Mouse (Mus musculus) bone marrow, adult 2 months (tissue): ENCODE data around the gene Zfp867. TPM values are rescaled to one million over a fixed set of nuclear protein-coding genes. Genes with fewer than 3 reads are reported as not detected.

Experiments used
- H3K27ac ChIP-seq: fragments of 200-500 bp; 2 replicates; pipeline ENCODE4 v1.5.1; 2012; ENCODE audit warnings: low read depth, mild to moderate bottlenecking, control low read depth, inconsistent platforms, low read length; ENCODE audit not compliant: control insufficient read depth, poor library complexity, insufficient read depth
- H3K4me1 ChIP-seq: fragments of 200-500 bp; 2 replicates; pipeline ENCODE4 v1.6.1; 2011; ENCODE audit warnings: low read length; ENCODE audit not compliant: control insufficient read depth, insufficient read depth
- H3K4me3 ChIP-seq: fragments of 200-500 bp; replicated peaks from 2 replicates; pipeline ENCODE3; 2011; ENCODE audit warnings: mild to moderate bottlenecking, low read depth, low read length, control low read depth; ENCODE audit not compliant: control insufficient read depth
- CTCF ChIP-seq: fragments of 200-500 bp; IDR thresholded peaks from 2 replicates; pipeline ENCODE4 v1.5.1; 2011; ENCODE audit warnings: low read length, control low read depth; ENCODE audit not compliant: control insufficient read depth, insufficient read depth
- POLR2A ChIP-seq: fragments of 200-500 bp; IDR thresholded peaks from 2 replicates; pipeline ENCODE4 v1.6.1; 2011; ENCODE audit warnings: low read depth, mild to moderate bottlenecking, control low read depth, low read length, borderline replicate concordance; ENCODE audit not compliant: control insufficient read depth
- WGBS: fragments of 180-500 bp; shearing (Covaris S2); methylation state at CpG from one replicate; pipeline ENCODE4 v1.1.7; 2018; 5-methylcytosine and 5-hydroxymethylcytosine counted together
- polyA plus RNA-seq: library from polyadenylated mRNA; stranded (reverse); fragments of >200 nt; gene quantifications from 2 replicates; pipeline ENCODE4 v1.2.4, GENCODE M21; 2011; ENCODE audit warnings: low replicate concordance; ENCODE audit not compliant: missing spikeins, insufficient read depth, insufficient read length

Gene Zfp867
- polyA plus RNA-seq, 1 experiment, result 1.6 TPM

- H3K27ac ChIP-seq, result no peak within 1 kb of the TSS
- peaks cover 2% of the 10 kb centered on the region; the same call in 1 of the 2 replicates for H3K4me1 ChIP-seq
- peak within 1 kb of the TSS; percentile 78 for H3K4me3 ChIP-seq
- TF ChIP-seq CTCF (no peak), POLR2A (no peak)
- WGBS, result 80% methylated on average over 4 of the region's 4 CpGs
Observed at GRCm38 (mm10) chr11:59451086-59451485, 21.2 kb downstream of the Zfp867 start, which contains the start of gene Snap47. Gene Snap47, minus strand, starts transcription at chr11:59451186.

GRCm38 (mm10) chr11:59450230-59450771, 22.0 kb downstream of the Zfp867 start:
- under 1% methylated on average over 38 of the region's 38 CpGs for WGBS
- Histone ChIP-seq H3K4me1 (peaks cover 2% of the 10 kb centered on the region; the same call in 1 of the 2 replicates), H3K27ac (no peak overlapping the region), H3K4me3 (peak overlapping the region; percentile 78)
- TF ChIP-seq POLR2A (no peak), CTCF (no peak)

GRCm38 (mm10) chr11:59449741-59450229, 22.5 kb downstream of the Zfp867 start, which contains the start of gene Jmjd4:
Gene Jmjd4, plus strand, starts transcription at chr11:59450045.
- H3K27ac ChIP-seq, result no peak within 1 kb of the TSS
- TF ChIP-seq CTCF (no peak), POLR2A (peak; percentile 64; the same call in 1 of the 2 replicates)
- WGBS, result under 1% methylated on average over 40 of the region's 40 CpGs
- peak within 1 kb of the TSS; percentile 78 for H3K4me3 ChIP-seq
- H3K4me1 ChIP-seq, result peaks cover 2% of the 10 kb centered on the region; the same call in 1 of the 2 replicates

- Histone ChIP-seq H3K27ac (no peak overlapping the region), H3K4me1 (no peaks in the 10 kb centered on the region), H3K4me3 (no peak overlapping the region)
- TF ChIP-seq POLR2A (no peak), CTCF (no peak)
Observed at GRCm38 (mm10) chr11:59443102-59443501, 29.2 kb downstream of the Zfp867 start.

- TF ChIP-seq CTCF (no peak), POLR2A (no peak)
- WGBS, result 73% methylated on average over 12 of the region's 12 CpGs
Observed at GRCm38 (mm10) chr11:59437954-59438353, 34.3 kb downstream of the Zfp867 start.

GRCm38 (mm10) chr11:59432261-59432660, 40.0 kb downstream of the Zfp867 start:
- WGBS, result 65% methylated on average over 3 of the region's 3 CpGs
- Histone ChIP-seq H3K27ac (no peak overlapping the region), H3K4me1 (no peaks in the 10 kb centered on the region; the same call in 1 of the 2 replicates), H3K4me3 (no peak overlapping the region)
- TF ChIP-seq CTCF, result no peak
- no peak for TF ChIP-seq POLR2A

More at GRCm38 (mm10) chr11:59437954-59438353, 34.3 kb downstream of the Zfp867 start:
- Histone ChIP-seq H3K4me1 (no peaks in the 10 kb centered on the region), H3K27ac (no peak overlapping the region), H3K4me3 (no peak overlapping the region)

GRCm38 (mm10) chr11:59429959-59430358, 42.3 kb downstream of the Zfp867 start:
- no peak overlapping the region for H3K27ac ChIP-seq
- no peak for TF ChIP-seq POLR2A
- no peak for TF ChIP-seq CTCF
- 88% methylated on average over 1 of the region's 1 CpGs for WGBS
- no peak overlapping the region for H3K4me3 ChIP-seq
- no peaks in the 10 kb centered on the region; the same call in 1 of the 2 replicates for H3K4me1 ChIP-seq

GRCm38 (mm10) chr11:59428057-59428660, 44.1 kb downstream of the Zfp867 start:
- TF ChIP-seq POLR2A (no peak), CTCF (no peak)
- no peaks in the 10 kb centered on the region; the same call in 1 of the 2 replicates for H3K4me1 ChIP-seq
- 81% methylated on average over 9 of the region's 9 CpGs for WGBS
- H3K27ac ChIP-seq, result no peak overlapping the region
- no peak overlapping the region for H3K4me3 ChIP-seq
